Mouse (Mus musculus) splenic B cell, adult 2 months (primary cell): Measurements from ENCODE around the gene Ttc37.

Source experiments
- DNase-seq: peaks from one replicate; pipeline ENCODE4 v3.0.0-alpha.2; 2011; ENCODE audit warnings: low read depth, low spot score
- H3K27me3 ChIP-seq: 2 replicates; pipeline ENCODE4 v1.6.1; 2012; ENCODE audit warnings: mild to moderate bottlenecking, low read length, moderate library complexity, mixed read lengths; ENCODE audit not compliant: control insufficient read depth, poor library complexity, insufficient read depth, severe bottlenecking
- H3K36me3 ChIP-seq: 2 replicates; pipeline ENCODE4 v1.6.1; 2012; ENCODE audit warnings: mild to moderate bottlenecking, low read length, moderate library complexity, mixed read lengths; ENCODE audit not compliant: control insufficient read depth, poor library complexity, insufficient read depth, severe bottlenecking

The Ttc37 gene

GRCm38 (mm10) chr13:76098493-76099303 is at the start of gene Ttc37, which contains the start of gene Arsk:
TSS of gene Ttc37 (plus strand) at chr13:76098734.
TSS of gene Arsk (minus strand) at chr13:76098660.
- no peaks in the 10 kb centered on the region for H3K36me3 ChIP-seq
- DNase-seq, result peak; percentile 99
- no peaks in the 10 kb centered on the region for H3K27me3 ChIP-seq

GRCm38 (mm10) chr13:76055391-76056232 is 42.9 kb upstream of the Ttc37 start:
- H3K27me3 ChIP-seq, result no peaks in the 10 kb centered on the region; the same call in 1 of the 2 replicates

GRCm38 (mm10) chr13:76056261-76056724 is 42.2 kb upstream of the Ttc37 start:
- DNase-seq, result peak; percentile 75
- Histone ChIP-seq H3K27me3 (no peaks in the 10 kb centered on the region; the same call in 1 of the 2 replicates), H3K36me3 (no peaks in the 10 kb centered on the region)

More at GRCm38 (mm10) chr13:76055391-76056232, 42.9 kb upstream of the Ttc37 start:
- H3K36me3 ChIP-seq, result no peaks in the 10 kb centered on the region
- DNase-seq, result peak; percentile 56

GRCm38 (mm10) chr13:76056896-76057266 is 41.7 kb upstream of the Ttc37 start, which contains the start of gene Gpr150:
TSS of gene Gpr150 (minus strand) at chr13:76056996.
- DNase-seq, result no peak
- no peaks in the 10 kb centered on the region for H3K36me3 ChIP-seq
- no peaks in the 10 kb centered on the region; the same call in 1 of the 2 replicates for H3K27me3 ChIP-seq

DNA sequence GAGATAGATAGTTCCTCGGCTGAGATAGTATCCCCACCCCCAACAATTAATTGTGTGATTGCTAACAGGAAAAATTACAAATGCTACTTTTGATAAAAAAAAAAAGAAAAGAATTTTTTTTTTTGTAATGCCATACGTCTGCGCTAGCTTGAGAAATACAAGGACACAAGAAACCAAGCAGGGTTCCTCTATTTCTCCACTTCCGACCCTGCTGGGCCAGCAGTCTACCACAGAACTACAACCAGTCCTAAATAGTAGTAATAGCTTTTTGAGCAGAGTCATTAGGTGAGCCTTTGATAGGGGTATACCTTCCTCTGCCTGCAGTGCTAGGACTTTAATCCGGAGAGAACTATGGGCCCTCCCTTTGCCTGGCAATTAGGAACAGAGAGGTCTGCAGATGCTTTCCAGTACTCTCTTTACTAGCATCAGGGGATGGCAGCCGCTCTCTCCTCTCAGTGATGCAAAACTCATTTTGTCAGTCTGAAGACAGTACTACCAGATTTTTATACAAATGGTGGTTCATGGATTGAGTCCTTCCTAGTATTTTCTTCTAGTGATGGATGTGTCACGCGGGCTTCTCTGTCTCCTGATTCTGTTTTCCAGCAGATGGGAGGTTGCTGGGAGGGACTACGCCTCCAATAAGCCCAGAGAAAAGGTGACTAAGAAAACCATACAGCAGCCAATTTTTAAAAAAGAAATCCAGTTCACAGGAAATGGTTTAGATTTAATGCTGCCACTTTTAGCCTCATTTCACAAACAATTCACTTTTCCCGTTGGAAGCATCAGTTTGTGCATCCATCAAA is 41.1 kb upstream of the Ttc37 start:
- Histone ChIP-seq H3K27me3 (no peaks in the 10 kb centered on the region; the same call in 1 of the 2 replicates), H3K36me3 (no peaks in the 10 kb centered on the region)
- no peak for DNase-seq

DNA sequence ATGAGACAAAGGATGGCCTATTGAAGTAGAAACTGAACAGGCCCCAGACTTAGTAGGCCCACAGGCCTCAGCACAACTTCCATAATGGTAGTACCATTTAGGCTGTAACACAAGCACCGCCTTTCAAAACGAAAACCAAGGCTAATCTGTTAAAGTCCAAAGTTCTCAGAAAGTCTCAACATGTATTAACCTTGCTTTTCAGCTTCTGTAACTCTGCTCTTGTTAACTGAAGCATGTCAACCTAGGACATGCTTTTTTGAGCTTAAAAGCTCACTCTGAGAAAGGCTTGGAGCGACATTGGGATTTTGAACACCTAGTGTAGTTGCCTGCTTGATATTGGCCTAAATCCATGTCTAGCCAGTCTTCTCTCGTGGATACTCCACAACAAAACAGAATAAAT is 38.9 kb upstream of the Ttc37 start:
- no peaks in the 10 kb centered on the region for H3K36me3 ChIP-seq
- DNase-seq, result no peak

DNA sequence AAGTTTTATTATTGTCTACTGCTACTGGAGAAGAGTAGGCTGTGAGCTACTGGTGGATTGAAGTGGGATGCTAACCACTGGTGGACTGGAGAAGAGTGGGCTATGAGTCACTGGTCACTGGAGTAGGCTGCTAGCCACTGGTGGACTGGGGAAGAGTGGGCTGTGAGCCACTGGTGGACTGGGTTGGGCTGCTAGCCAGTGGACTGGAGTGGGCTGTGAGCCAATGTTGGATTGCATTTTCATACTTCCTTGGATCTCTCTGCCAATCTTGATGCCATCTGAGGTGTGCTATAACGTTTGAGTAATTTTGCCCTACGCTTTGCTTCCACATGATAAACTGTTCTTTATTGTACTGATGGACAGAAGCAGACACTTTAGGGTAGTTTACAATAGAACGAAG is 36.4 kb upstream of the Ttc37 start:
- DNase-seq, result no peak
- Histone ChIP-seq H3K36me3 (peaks cover 8% of the 10 kb centered on the region), H3K27me3 (no peaks in the 10 kb centered on the region)

More for the DNA sequence above, 38.9 kb upstream of the Ttc37 start:
- H3K27me3 ChIP-seq, result no peaks in the 10 kb centered on the region; the same call in 1 of the 2 replicates

- H3K36me3 ChIP-seq, result peaks cover 8% of the 10 kb centered on the region
- no peak for DNase-seq
- no peaks in the 10 kb centered on the region for H3K27me3 ChIP-seq
These were observed 36.0 kb upstream of the Ttc37 start for GRCm38 (mm10) chr13:76062569-76062968.

- peaks cover 8% of the 10 kb centered on the region for H3K36me3 ChIP-seq
- no peaks in the 10 kb centered on the region for H3K27me3 ChIP-seq
- DNase-seq, result no peak
These were observed 35.0 kb upstream of the Ttc37 start for GRCm38 (mm10) chr13:76063548-76063947.

DNA sequence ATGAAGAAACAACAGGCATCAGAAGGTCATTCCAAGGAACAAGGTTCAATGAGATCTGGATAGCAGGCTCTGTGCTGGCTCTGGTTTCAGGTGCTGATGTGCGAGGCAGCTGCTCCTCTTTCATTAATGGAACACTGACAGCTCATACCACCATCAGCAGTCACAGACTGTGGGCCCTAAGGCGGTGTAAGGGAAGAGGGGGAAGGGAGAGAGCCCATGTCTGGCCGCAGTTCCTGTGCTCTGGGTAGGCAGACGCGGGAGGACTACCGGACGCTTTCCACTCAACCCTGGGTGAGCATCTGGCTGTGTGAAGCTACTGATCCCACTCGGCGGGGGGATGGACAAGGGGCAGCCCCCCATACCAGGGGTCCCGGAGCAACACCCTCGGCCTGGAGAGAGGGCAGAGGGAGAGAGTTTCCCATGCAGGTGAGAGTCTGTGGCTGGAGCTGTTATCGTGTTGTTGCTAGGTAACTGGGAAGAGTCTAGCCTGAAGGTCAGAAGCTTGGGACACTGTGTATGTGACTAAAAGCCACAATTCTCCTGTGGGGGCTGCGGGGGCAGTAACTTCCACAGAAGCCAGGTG is 34.1 kb upstream of the Ttc37 start:
- DNase-seq, result no peak
- H3K36me3 ChIP-seq, result peaks cover 8% of the 10 kb centered on the region
- no peaks in the 10 kb centered on the region for H3K27me3 ChIP-seq

- Histone ChIP-seq H3K27me3 (no peaks in the 10 kb centered on the region), H3K36me3 (peaks cover 3% of the 10 kb centered on the region; the same call in 1 of the 2 replicates)
- no peak for DNase-seq
These were observed 24.2 kb upstream of the Ttc37 start for GRCm38 (mm10) chr13:76074323-76074722.

DNA sequence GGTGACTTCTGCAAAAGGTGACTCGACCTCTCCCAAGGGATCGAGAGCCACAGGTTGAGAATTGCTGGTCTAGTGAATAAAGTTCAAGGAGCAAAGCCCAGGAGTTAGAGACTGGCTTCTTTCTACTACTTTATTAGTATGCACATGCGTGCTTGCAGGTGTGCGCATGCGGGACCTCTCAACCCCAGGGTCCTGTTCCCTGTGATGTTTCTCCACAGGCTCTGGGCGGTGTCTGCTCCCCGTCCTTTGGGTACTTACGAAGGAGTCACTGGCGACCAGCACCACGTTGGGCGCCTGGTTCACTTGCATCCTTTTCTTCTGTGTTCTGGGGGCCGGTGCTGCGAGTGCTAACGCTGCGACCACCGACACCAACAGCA is 430 bp upstream of the Ttc37 start:
- H3K36me3 ChIP-seq, result no peaks in the 10 kb centered on the region
- no peaks in the 10 kb centered on the region for H3K27me3 ChIP-seq
- DNase-seq, result no peak

- H3K36me3 ChIP-seq, result no peaks in the 10 kb centered on the region
- DNase-seq, result no peak
- no peaks in the 10 kb centered on the region for H3K27me3 ChIP-seq
These were observed 3.5 kb downstream of the Ttc37 start for GRCm38 (mm10) chr13:76101989-76102388.
